Mouse (Mus musculus) thymus, postnatal 14 days (tissue): Measurements from ENCODE around the gene Ralgps2.

ENCODE experiments used
- DNase-seq: peaks from one replicate; pipeline ENCODE4 v3.0.0; 2021

Ralgps2 gene

GRCm38 (mm10) chr1:156808332-156808731 is 131.1 kb downstream of the Ralgps2 start:
- no peak for DNase-seq

GRCm38 (mm10) chr1:156801276-156801675 is 138.2 kb downstream of the Ralgps2 start:
- DNase-seq, result no peak

GRCm38 (mm10) chr1:156796251-156796650 is 143.2 kb downstream of the Ralgps2 start:
- no peak for DNase-seq

GRCm38 (mm10) chr1:156789844-156790490 is 149.5 kb downstream of the Ralgps2 start:
- DNase-seq, result no peak

- no peak for DNase-seq
Measured at GRCm38 (mm10) chr1:156787164-156787863, 152.1 kb downstream of the Ralgps2 start.

- no peak for DNase-seq
Measured at GRCm38 (mm10) chr1:156786074-156786473, 153.4 kb downstream of the Ralgps2 start.

- no peak for DNase-seq
Measured at GRCm38 (mm10) chr1:156784974-156785373, 154.5 kb downstream of the Ralgps2 start.

- no peak for DNase-seq
Measured at GRCm38 (mm10) chr1:156784116-156784515, 155.3 kb downstream of the Ralgps2 start.

GRCm38 (mm10) chr1:156781971-156782850 is 157.2 kb downstream of the Ralgps2 start:
- DNase-seq, result no peak

GRCm38 (mm10) chr1:156781076-156781741 is 158.2 kb downstream of the Ralgps2 start:
- DNase-seq, result no peak

GRCm38 (mm10) chr1:156780234-156781005 is 159.0 kb downstream of the Ralgps2 start:
- no peak for DNase-seq

GRCm38 (mm10) chr1:156779595-156779994 is 159.8 kb downstream of the Ralgps2 start:
- DNase-seq, result no peak

- DNase-seq, result no peak
Measured at GRCm38 (mm10) chr1:156778977-156779376, 160.4 kb downstream of the Ralgps2 start.

- DNase-seq, result no peak
Measured at GRCm38 (mm10) chr1:156777896-156778295, 161.5 kb downstream of the Ralgps2 start.

- DNase-seq, result no peak
Measured at GRCm38 (mm10) chr1:156775983-156776382, 163.4 kb downstream of the Ralgps2 start.

- DNase-seq, result no peak
Measured at GRCm38 (mm10) chr1:156775190-156775589, 164.2 kb downstream of the Ralgps2 start.

- no peak for DNase-seq
Measured at GRCm38 (mm10) chr1:156770845-156771244, 168.6 kb downstream of the Ralgps2 start.

GRCm38 (mm10) chr1:156769621-156770297 is 169.7 kb downstream of the Ralgps2 start:
- DNase-seq, result no peak

- no peak for DNase-seq
Measured at GRCm38 (mm10) chr1:156769163-156769562, 170.3 kb downstream of the Ralgps2 start.

GRCm38 (mm10) chr1:156765311-156765710 is 174.1 kb downstream of the Ralgps2 start:
- DNase-seq, result no peak

- no peak for DNase-seq
Measured at GRCm38 (mm10) chr1:156764584-156764983, 174.8 kb downstream of the Ralgps2 start.

GRCm38 (mm10) chr1:156763280-156763679 is 176.1 kb downstream of the Ralgps2 start:
- DNase-seq, result no peak
